Mouse (Mus musculus): ENCODE results near the gene Gm11214.

DNA sequence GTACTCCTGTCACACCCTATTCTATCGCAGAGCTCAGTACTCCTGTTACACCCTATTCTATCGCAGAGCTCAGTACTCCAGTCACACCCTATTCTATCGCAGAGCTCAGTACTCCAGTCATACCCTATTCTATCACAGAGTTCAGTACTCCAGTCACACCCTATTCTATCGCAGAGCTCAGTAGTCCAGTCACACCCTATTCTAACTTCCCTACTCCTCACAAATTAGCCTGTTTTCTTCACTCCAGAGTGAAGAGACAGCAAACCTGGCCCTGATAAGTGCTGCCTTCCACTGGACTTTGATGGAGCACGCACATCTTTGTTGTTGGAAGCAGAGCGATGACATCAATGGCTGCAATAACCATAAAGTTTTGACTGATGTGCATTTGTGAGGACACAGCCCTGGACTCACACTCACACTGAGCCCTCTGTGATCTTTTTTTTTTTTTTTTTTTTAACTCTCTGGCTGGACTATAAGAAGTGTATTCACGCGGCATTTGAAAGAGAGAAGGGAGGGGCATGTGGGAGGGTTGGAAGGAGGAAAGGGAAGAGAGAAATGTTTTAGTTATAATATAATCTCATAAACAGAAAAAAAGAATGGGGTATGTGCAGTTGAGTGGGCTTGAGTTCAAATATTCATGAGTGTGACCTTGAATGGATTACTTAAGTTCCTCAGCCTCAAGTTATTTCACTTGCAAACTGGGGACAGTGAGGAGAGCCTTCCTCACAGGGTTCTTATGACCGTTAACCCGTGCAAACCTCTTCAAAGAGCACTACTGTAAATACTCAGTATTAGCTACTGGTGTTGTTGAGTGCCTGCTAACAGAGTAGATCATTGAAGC lies 21.5 kb upstream of the Gm11214 start:
- TF ChIP-seq CTCF (IDR thresholded peaks at IDR 0.05; ENCODE audit: insufficient read depth, low read length) (no peak), POLR2A (IDR thresholded peaks at IDR 0.05; ENCODE audit: borderline replicate concordance, extremely low read depth, low read depth, low read length) (no peak)

All from lung, adult 2 months (tissue).